Mouse (Mus musculus): Measurements from ENCODE around the gene Adamtsl1.

DNA sequence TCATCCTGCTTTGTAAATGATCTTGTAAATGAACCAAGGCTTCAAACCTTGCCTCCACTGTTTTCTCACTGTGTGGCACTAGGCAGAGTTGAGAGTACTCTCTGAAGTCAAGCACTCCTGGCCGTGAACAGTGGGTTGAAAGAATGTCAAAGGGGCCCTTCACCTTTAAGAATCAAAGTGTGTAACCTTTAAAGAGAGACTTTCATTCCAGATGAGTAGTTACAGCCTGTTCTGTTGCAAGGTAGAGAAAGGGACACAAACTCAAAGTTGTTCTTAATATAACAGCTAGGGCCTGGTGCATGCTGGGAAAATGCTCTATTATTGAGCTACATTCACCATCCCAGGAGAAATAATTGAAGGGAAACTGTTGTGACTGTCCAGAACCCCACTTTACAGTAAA lies 589.2 kb downstream of the Adamtsl1 start:
- TF ChIP-seq CTCF (IDR thresholded peaks at IDR 0.05; ENCODE audit: borderline replicate concordance, extremely low read depth, insufficient read depth, insufficient read length) (no peak), POLR2A (IDR thresholded peaks at IDR 0.05; ENCODE audit: borderline replicate concordance, extremely low read depth, insufficient read depth, insufficient read length, poor library complexity, severe bottlenecking) (no peak)

All from brain, embryonic 14.5 days (tissue).